Mouse (Mus musculus): Measurements from ENCODE around the gene Sec23a. TPM values are rescaled to one million over a fixed set of nuclear protein-coding genes. Genes with fewer than 3 reads are reported as not detected.
A peak's percentile ranks its signal among the peaks of the same experiment; 100 is the strongest.
"Not testable (repeated sequence)": the region's sequence is repeated elsewhere in the genome, so short reads cannot be mapped to it uniquely, and the experiment has no call there.

Sec23a gene
- 100 to 1,000 TPM in 1 of 2 experiments, 10 to 100 TPM in 1; 97.2 to 101 TPM for total RNA-seq (2021)

DNA sequence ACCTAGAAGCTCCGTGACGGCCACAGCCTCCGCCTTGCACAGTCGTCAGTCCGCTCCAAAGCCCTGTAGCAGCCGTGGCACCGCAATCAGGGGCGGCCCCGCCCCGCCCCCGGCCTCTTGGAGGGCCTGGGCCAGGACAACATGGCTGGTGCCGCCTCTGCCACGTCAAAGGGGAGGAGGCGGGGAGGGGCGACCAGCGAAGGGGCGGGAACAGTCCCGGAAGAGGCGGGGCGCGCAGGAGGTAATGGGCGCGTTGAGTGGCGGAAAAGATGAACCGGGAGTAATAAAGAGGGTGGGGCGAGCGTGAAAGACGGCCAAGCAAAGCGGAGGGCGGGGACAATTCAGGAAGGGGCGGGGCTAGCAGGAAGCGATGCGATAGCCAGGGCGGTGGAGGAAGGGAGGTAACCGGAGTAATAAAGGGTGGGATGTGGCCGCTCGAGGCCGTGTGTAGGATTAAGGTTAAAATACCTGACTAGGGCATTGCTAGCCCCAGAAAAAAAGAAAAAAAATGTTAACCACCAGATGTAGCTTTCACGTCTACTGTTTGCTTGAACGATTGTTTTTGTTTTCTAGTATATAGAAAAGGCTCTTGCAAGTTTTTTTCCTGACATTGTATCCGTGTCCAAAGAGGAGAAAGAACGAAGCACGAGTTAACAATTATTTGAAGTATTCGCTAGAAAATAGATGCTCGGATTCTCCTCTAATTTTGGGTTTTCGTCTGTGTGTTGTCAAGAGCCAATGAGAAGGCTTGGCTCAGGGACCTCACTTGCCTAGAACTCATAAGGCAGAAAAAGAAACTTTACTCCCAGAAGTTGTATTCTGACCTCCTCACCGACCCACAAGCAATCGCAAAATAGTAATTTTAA is at the start of gene Sec23a:
TSS of gene Sec23a (minus strand) at position 174 of the 866 bp plus-strand sequence.
- DNase-seq = peak; percentile 98

DNA sequence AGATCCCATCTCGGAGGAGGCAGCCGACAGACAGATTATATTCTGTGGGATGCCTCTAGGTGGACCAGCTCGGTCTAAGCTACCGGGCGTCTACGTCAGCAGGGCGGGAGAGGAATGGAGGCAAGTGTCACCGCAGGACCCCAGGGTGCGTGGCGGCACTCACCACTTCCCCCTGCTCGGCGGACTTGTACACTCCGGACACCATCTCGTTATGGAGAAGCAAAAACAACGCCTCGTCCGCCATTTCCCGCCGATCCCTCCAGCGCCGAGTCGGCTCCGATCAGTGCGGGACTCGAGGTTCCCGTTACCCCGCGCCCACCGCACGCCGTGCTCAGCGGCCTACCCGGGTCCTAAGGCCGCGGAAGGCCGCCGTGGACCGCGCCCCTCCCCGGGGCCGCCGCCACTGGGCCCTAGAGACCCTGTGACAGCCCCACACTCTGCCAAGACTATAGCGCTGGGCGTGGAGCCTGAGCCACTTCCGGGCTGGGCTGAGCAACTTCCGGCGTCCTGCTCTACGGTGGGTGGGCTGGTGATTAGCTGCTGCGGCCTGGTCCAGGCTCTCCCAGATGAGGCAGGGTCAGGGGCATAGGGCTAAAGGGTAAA is 49.3 kb upstream of the Sec23a start, which contains the start of gene Trappc6b:
TSS of gene Trappc6b (minus strand) at position 480 of the 603 bp plus-strand sequence.
- peak; percentile 74 to 80 for DNase-seq

DNA sequence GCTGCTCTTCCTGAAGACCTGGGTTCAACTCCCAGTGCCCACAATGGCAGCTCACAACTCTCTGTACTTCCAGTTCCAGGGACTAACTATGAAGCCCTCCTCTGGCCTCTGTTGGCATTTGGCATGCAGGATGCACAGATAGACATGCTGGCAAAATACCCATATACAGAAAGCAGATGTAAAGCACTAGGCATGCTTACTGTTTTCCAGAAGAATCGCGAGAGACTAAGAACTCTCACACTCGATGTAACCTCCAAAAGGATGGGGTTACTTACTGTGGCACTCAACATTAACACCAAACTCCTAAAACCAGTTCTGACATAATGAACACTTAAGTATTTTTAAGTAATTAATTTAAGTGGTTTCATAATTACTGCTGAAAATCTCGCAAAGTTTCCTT is 48.5 kb upstream of the Sec23a start:
- DNase-seq = no peak

DNA sequence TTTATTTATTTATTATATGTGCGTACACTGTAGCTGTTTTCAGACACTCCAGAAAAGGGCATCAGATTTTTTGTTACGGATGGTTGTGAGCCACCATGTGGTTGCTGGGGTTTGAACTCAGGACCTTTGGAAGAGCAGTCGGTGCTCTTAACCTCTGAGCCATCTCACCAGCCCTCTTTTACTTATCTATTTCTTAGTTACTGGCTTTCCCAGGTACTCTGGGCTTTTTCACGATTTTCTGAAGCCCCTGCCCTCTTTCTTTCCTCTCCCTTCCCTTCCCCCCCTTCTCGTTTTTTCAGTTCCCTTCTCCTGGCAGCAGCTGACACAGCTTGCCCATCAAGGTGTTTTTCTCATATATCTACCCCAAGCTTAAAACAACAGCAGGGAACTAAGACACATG is 46.4 kb upstream of the Sec23a start:
- not testable (repeated sequence) for DNase-seq

DNA sequence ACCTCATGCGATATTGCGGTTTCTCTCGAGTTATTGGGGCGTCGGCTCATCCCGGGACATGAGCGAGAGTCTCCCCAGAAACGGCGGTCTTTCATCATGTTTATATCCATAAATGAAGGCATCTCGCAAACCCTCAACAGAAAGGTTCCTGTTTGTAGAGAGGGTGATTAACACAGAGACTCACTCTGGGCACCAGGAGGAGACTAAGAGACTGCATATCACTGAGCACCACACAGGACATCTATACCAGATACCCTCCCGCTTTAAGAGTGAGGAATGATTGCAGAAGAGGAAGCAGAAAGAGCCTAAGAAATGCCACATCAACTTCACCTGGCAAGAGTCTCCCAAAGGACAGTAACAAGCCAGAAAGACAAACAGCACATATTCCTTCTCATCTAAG is 44.4 kb upstream of the Sec23a start:
- DNase-seq = no peak

DNA sequence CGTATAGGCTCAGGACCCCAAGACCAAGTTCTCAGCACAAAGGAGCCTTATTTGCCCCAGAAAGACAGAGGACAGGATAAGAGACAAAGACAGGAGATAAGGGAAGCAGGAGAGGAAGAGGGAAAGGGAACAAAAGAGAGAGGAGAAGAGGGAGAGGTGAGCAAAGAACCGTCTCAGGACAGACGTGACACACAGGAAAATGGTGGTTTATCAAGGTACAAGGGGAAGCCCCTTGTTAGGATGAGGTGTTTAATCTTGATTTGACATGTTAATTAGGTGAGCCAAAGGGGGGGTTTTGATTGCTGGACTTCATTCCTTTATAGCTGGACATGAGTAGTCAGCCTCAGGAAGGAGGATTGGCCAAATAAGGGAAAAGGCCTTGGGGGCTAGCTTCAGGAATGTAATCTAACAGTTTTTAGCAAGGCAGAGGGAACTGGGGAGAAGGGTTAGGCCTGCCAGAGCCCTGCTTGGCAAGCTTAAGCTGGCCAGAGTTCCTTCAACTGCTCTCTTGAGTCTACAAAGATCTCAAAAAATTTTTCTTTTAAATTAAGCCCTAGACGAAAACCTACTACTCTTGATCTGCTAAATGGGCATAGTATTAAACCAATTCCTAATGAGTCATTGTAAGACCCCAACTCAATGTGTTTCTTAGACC is 43.5 kb upstream of the Sec23a start:
- DNase-seq = no peak

DNA sequence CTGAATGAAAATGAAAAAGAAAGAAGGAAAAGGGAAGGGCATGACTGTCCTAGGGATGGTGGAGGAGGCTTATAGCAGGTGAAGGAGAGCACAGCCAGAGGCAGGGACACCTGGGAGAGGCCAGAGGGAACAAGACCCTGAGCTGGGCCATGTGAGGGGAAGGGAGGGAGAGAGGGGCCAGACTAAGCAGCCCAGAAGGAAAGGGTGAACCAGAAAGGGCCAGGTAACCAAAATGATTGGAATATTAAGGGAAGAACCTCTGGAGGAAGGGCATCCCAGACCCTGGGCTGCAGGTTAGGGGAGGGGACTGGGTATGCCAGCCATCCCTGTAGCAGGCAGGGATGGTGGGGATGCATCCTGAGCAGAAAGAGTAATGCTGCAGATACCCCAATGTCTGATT is 42.2 kb upstream of the Sec23a start:
- DNase-seq = no peak

DNA sequence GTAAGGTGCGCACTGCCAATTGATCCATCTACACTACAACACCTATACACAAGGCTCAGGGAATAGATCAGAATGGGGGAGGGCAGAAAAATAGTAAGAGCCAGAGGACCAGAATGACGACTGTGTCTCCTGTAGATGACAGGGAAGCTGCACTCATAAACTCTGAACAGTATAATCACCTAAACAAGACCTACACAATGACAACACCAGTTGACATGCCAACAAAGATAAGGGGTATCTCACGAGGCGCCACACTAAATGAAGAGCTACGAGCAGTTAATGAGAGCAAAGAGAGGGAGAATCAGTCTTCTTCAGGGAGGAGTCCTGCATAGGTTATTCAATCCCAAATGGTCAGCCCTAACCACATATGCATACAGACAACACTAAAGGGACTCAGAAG is 41.3 kb upstream of the Sec23a start:
- no peak for DNase-seq

DNA sequence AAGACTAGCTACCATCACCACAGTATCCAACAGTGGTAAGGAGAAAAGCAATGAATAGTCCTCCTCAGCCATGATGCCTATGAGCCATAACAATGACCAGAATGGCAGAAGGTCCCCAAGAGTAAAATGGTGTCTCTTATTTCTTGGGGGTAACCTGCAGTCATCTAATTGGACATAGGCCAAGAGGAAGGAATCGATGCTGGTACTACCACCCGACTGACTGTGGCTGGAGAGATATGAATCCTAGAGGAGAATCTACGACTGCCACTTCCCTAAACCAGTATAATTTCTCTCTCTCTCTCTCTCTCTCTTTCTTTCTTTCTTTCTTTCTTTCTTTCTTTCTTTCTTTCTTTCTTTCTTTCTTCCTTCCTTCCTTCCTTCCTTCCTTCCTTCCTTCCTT is 40.7 kb upstream of the Sec23a start:
- no peak for DNase-seq

DNA sequence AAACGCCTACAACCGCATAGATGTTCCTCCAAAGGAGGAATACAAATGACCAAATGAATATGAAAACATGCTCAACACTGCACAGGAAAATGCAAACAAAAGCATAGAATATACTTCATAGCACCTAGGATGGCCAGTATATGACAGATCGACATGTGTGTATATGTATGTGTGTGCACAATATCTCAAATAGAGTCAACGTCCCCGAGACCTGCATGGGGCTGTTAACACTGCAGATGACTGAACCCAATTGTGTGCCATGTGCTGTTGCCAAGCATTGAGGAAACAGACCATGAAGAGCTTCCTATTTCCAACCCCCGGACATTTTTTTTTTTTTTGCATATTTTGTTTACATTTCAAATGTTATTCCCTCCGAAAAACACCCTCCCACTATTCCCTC is 29.0 kb upstream of the Sec23a start:
- DNase-seq = no peak

DNA sequence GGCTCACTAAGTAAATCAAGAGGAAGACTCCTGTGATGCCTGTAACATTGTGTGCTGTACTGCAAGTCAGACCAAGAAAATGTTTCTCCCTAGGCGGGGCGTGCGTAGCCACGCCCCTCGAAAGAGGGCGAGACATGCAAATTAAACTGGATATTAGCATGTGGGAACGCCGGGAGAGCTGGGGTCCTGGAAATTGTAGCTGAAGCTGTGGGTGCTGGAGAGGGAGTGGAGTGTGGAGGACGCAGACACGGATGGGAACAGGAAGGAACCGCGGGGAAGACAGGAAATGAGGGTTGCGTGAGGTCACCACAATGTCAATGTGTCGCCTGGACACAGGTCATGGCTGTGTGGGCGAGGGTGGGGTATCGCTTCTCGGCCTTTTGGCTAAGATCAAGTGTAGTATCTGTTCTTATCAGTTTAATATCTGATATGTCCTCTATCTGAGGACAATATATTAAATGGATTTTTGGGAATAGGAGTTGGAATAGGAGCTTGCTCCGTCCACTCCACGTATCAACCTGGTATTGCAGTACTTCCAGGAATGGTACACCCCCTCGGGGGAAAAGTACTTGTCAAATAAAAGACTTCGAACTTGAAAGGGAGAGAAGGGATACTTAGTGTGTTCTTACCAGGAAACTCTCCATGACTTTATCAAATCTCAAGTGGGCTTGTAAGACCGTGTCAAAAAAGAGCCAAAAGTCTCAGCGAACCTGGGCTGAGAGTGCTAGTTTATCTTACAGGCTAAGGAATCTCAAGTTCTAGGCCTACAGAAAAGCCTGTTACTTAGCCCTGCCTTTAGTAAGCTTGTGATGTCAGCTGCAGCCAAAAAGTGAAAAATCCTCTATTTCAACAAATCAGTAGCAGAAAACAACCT is 28.4 kb upstream of the Sec23a start:
- DNase-seq = no peak

DNA sequence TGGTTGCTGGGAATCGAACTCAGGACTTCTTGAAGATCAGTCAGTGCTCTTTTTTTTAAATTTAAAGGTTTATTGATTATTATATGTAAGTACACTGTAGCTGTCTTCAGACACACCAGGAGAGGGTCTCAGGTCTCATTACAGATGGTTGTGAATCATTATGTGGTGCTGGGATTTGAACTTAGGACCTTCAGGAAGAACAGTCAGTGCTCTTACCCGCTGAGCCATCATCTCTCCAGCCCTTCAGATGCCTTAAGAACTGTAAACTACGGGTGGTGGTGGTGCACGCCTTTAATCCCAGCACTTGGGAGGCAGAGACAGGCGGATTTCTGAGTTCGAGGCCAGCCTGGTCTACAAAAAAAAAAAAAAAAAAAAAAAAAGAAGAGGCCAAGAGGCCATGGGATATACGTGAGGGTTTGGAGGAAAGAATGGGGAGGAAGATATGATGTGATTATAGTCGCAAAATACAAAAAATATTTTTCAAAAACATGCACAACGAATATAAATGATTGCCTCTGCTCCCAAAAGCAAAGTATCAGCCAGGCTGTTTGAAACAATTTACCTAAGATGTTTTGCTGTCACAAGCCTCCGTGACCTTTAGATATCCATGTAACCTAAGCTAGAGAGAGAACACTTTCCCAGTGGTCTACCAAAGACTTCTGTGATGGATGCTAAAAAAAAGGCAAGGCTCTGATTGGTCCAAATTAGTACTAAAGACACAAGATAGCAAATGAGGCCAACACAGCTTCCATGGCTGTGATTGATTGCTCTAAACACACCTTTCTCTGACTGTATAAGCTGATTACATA is 27.5 kb upstream of the Sec23a start:
- no peak for DNase-seq

DNA sequence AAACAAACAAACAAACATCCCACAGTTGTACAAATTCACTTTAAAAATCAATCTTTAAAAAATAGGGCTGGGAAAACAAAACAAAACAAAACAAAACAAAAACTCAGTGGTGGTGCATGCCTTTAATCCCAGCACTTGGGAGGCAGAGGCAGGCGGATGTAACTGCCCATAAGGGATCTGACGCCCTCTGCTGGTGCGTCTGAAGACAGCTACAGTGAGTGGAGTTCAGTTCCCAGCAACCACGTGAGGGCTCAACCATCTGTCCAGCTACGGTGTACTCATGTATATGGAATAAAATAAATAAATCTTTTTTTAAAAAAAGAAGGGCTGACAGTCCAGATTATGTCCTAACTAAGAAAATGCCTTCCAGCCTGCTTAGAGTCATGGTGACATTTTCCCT is 20.3 kb upstream of the Sec23a start:
- no peak for DNase-seq

DNA sequence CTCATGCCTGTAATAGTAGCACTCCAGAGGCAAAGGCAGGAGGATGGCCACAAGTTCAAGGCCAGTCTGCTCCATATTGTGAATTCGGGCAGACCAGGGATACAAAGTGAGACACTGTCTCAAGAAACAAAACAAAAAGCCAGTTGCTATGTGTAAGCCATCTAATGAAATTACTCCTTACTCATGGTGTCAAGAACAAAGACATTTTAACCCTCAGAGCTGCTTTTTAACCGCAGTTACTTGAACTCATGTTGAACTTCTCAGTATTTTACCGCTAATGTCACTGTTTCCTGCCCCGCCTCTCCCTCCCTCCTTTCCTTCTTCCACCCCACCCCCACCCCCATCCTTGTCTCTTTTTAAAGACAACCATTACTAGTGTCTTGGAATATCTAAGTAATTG is 9.5 kb upstream of the Sec23a start:
- no peak for DNase-seq

DNA sequence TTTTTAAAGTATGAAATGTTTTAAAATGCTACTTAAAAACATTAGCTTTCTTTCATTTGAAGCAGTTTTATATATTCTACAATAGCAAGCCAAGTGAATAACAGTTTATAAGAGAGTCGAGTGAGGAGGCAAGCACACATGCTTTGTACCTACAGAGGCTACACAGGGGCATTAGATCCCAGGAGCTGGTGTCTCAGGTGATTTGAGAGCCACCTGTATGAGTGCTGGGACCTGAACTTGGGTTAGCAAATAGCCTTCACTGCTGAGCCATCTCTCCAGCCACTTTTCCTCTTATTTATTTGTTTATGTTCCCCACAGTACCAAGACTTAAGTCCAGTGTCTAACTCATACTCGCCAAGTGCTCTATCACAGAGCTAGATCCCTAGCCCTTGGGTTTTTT is 8.1 kb upstream of the Sec23a start:
- no peak for DNase-seq

DNA sequence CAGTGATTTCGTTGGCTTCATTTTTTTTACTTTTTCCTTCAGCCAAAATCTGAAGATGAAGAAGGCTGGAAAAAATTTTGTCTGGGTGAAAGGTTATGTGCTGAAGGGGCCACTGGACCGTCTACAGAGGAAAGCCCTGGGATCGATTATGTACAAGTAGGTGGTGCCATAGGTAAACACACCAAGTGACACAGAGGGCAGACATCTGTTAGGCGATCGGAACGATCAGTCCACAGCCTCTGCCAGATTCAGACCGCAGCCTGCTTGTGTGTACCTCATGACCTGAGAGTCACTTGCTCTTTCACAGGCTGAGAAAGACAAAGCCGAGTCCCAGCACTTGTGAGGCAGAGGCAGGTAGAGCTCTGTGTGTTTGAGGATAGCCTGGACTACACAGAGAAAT is 6.2 kb upstream of the Sec23a start:
- no peak for DNase-seq

DNA sequence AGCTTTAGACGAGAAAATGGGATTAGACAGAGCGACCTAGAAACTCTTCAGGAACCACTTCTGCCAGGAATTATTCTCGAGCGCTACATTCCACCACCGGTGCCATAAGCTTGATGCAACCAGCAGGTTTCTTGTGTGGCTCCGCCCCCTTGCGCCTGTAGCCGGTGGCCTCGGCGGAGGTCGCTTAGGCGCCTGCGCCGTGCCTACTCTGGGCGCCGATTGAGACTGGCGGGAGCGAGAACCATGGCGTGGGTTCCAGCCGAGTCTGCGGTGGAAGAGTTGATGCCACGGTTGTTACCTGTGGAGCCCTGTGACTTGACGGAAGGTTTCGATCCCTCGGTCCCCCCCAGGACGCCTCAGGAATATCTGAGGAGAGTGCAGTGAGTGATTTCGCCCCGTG is 1.4 kb upstream of the Sec23a start, which contains the start of gene Gemin2:
TSS of gene Gemin2 (plus strand) at position 160 of the 400 bp plus-strand sequence.
- peak; percentile 85 to 86 for DNase-seq

DNA sequence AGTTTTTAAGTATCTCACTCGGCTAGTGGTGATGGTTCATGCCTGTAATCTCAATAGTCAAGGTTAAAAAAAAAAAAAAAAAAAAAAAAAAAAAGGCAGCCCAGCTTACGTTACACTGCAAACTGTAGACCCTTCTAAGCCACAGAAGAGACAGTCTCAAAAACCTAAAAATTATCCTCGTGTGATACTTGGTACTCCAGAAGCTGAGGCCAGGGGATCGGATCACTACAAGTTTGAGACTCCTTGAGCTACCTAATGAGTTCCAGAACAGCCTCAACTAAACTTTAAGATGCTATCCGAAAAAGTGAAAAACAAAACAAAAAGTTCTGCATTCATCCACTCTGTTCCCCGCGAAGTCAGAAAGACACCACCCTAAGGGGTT is 884 bp upstream of the Sec23a start:
- no peak for DNase-seq

DNA sequence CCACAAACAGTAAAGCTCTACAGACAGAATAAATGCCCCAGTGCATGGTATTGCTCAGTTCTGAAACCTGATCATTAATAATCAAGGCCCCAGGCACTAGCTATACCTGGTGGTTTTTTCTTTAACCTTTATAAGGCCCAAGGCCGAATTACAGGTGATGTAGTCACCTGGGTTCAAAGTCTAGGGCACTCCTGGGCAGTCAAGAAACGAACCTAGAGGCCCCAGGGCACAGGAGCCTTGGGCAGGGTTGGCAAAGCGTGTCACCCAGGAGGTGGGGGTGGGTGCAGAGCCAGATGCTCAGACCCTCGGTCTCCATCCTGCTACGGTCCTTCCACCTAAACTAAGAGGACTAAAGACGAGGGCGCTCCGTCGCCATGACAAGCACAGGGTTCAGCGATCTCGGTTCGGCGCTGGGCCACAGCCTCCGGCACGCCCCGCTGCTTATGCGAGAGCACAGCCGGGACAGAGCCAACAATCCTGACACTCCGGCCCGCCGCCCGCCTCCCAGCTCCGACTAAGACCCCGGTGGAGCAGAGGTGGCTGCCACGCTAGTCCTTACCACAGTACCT is 458 bp downstream of the Sec23a start:
- DNase-seq = no peak

DNA sequence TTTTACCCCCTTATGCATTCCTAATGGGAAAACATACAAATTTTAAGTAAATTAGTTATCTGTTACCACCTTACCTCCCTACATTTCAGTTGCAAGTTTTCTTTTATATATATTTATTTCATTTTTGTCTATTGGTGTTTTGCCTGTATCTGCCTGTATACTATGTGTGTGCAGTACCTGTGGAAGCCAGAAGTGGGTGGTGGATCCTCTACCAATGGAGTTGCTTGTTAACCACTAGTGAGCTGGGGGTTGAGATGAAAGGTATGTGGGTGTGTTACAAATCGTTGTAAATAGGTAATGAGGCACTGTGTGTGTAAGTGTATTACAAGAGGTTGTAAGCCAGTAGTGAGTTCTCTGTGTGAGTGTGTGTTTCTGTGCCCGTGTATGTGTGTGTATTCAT is 1.3 kb downstream of the Sec23a start:
- no peak for DNase-seq

DNA sequence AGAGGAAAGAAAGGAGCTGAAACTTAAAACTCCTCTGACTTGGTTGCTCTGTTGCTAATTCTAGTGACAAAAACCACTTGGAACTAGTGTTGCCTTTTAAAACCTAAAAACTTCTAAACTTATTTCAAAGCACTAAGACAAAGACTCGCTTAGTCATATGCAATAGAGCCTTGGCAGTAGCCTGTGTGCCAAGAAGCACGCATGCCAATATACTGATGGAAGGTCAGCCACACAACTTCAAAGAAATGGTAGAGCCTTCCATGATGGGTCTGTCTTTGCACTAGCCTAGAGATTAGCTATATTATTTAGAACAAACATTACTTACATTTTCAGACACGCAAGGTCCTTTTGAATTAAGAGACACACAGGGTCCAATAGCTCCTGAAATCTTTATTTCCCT is 26.1 kb downstream of the Sec23a start:
- no peak for DNase-seq
